Mouse (Mus musculus) thymus, adult 2 months (tissue): ENCODE data around the gene D7Ertd443e.

Experiments used
- CTCF ChIP-seq: fragments of 200-500 bp; IDR thresholded peaks from 2 replicates; pipeline ENCODE4 v1.5.1; 2012; ENCODE audit warnings: mild to moderate bottlenecking, control low read depth, low read length, moderate library complexity, borderline replicate concordance; ENCODE audit not compliant: control insufficient read depth, poor library complexity, insufficient read depth; ENCODE audit errors: extremely low read depth
- POLR2A ChIP-seq: fragments of 200-500 bp; IDR thresholded peaks from 2 replicates; pipeline ENCODE4 v1.6.1; 2012; ENCODE audit warnings: mild to moderate bottlenecking, low read length, control low read depth, moderate library complexity; ENCODE audit not compliant: control insufficient read depth, poor library complexity, insufficient read depth; ENCODE audit errors: extremely low read depth

- TF ChIP-seq CTCF (no peak), POLR2A (no peak)
Observed at GRCm38 (mm10) chr7:134414005-134414690, 28.7 kb upstream of the D7Ertd443e start.
